Mouse (Mus musculus) MEL (cell line): ENCODE results near the gene Dbn1. TPM values are rescaled to one million over a fixed set of nuclear protein-coding genes. Genes with fewer than 3 reads are reported as not detected.

Experiments
- DNase-seq: peaks from one replicate; pipeline ENCODE4 v3.0.0; 2011; ENCODE audit warnings: low read depth, low spot score
- H3K27ac ChIP-seq: 2 replicates; pipeline ENCODE4 v1.5.1; 2012; ENCODE audit warnings: low read depth, mild to moderate bottlenecking, control low read depth, low read length, moderate library complexity; ENCODE audit not compliant: control insufficient read depth
- H3K27me3 ChIP-seq, 2 experiments: fragments of 150-350 bp in 1 of 2; sonication (generic) in 1 of 2; 2 replicates each; pipeline ENCODE4 v1.6.1; 2012; ENCODE audit warnings: low read length in 2 of 2, mild to moderate bottlenecking in 2 of 2, improper control_type of control experiment in 1 of 2, moderate library complexity in 1 of 2; ENCODE audit not compliant: insufficient read depth in 2 of 2, control insufficient read depth in 1 of 2
- H3K36me3 ChIP-seq, 2 experiments: 2 replicates each; pipeline ENCODE4 v1.6.1; 2012 to 2014; ENCODE audit warnings: low read length in 2 of 2, improper control_type of control experiment in 1 of 2, inconsistent platforms in 1 of 2, mild to moderate bottlenecking in 1 of 2; ENCODE audit not compliant: insufficient read depth in 2 of 2, control insufficient read depth in 1 of 2
- H3K4me1 ChIP-seq, 2 experiments: fragments of 150-350 bp in 1 of 2; sonication (generic) in 1 of 2; 2 replicates each; pipeline ENCODE4 v1.6.1; 2012; ENCODE audit warnings: low read length in 2 of 2, improper control_type of control experiment in 1 of 2, mild to moderate bottlenecking in 1 of 2; ENCODE audit not compliant: insufficient read depth in 2 of 2, control insufficient read depth in 1 of 2
- H3K4me3 ChIP-seq, 2 experiments: fragments of 150-350 bp in 1 of 2; sonication (generic) in 1 of 2; 2 replicates each; pipeline ENCODE4 v1.5.1; 2012; ENCODE audit warnings: low read depth in 2 of 2, low read length in 2 of 2, mild to moderate bottlenecking in 2 of 2, moderate library complexity in 2 of 2, control low read depth in 1 of 2, improper control_type of control experiment in 1 of 2; ENCODE audit not compliant: control insufficient read depth in 1 of 2, insufficient read depth in 1 of 2
- H3K79me2 ChIP-seq: 2 replicates; pipeline ENCODE4 v1.6.1; 2012; ENCODE audit warnings: mild to moderate bottlenecking, low read length, moderate library complexity; ENCODE audit not compliant: control insufficient read depth, poor library complexity, insufficient read depth
- H3K9ac ChIP-seq: 2 replicates; pipeline ENCODE4 v1.6.1; 2012; ENCODE audit warnings: low read depth, mild to moderate bottlenecking, control low read depth, low read length, moderate library complexity; ENCODE audit not compliant: control insufficient read depth, poor library complexity, severe bottlenecking
- H3K9me3 ChIP-seq: fragments of 150-350 bp; sonication (generic); replicated peaks from 2 replicates; pipeline ENCODE4 v1.6.1; 2012; ENCODE audit warnings: mild to moderate bottlenecking, low read length, improper control_type of control experiment, moderate library complexity; ENCODE audit not compliant: insufficient read depth
- CHD1 ChIP-seq: IDR thresholded peaks from 2 replicates; pipeline ENCODE4 v1.6.1; 2012; ENCODE audit warnings: low read depth, mild to moderate bottlenecking, inconsistent platforms, low read length, improper control_type of control experiment
- E2F4 ChIP-seq: IDR thresholded peaks from 2 replicates; pipeline ENCODE4 v1.6.1; 2011; ENCODE audit warnings: low read depth, low read length, improper control_type of control experiment, borderline replicate concordance
- ELF1 ChIP-seq: IDR thresholded peaks from 2 replicates; pipeline ENCODE4 v1.6.1; 2014; ENCODE audit warnings: low read depth, mild to moderate bottlenecking, inconsistent platforms, low read length, improper control_type of control experiment, moderate library complexity
- ETS1 ChIP-seq: IDR thresholded peaks from 2 replicates; pipeline ENCODE4 v1.6.1; 2012; ENCODE audit warnings: low read depth, mild to moderate bottlenecking, inconsistent platforms, low read length, improper control_type of control experiment, moderate library complexity
- GATA1 ChIP-seq: IDR thresholded peaks from 2 replicates; pipeline ENCODE4 v1.6.1; 2011; ENCODE audit warnings: low read depth, low read length, improper control_type of control experiment
- MAX ChIP-seq: IDR thresholded peaks from 2 replicates; pipeline ENCODE4 v1.6.1; 2011; ENCODE audit warnings: low read length, improper control_type of control experiment
- MAZ ChIP-seq: IDR thresholded peaks from 2 replicates; pipeline ENCODE4 v1.6.1; 2012; ENCODE audit warnings: low read depth, mild to moderate bottlenecking, inconsistent platforms, low read length, improper control_type of control experiment
- MEF2A ChIP-seq: IDR thresholded peaks from 2 replicates; pipeline ENCODE4 v1.6.1; 2014; ENCODE audit warnings: low read depth, mild to moderate bottlenecking, inconsistent platforms, low read length, improper control_type of control experiment; ENCODE audit not compliant: poor library complexity, insufficient replicate concordance, severe bottlenecking; ENCODE audit errors: extremely low read depth
- MXI1 ChIP-seq: IDR thresholded peaks from 2 replicates; pipeline ENCODE4 v1.6.1; 2011; ENCODE audit warnings: mild to moderate bottlenecking, low read depth, low read length, improper control_type of control experiment
- MYC ChIP-seq: IDR thresholded peaks from 2 replicates; pipeline ENCODE4 v1.6.1; 2011; ENCODE audit warnings: low read depth, mild to moderate bottlenecking, low read length, improper control_type of control experiment, moderate library complexity
- NELFE ChIP-seq: IDR thresholded peaks from 2 replicates; pipeline ENCODE4 v1.6.1; 2011; ENCODE audit warnings: low read depth, low read length, improper control_type of control experiment
- NRF1 ChIP-seq: IDR thresholded peaks from 2 replicates; pipeline ENCODE4 v1.6.1; 2014; ENCODE audit warnings: low read depth, mild to moderate bottlenecking, inconsistent platforms, low read length, improper control_type of control experiment, moderate library complexity; ENCODE audit not compliant: poor library complexity, insufficient read depth, severe bottlenecking
- POLR2AphosphoS2 ChIP-seq: IDR thresholded peaks from 2 replicates; pipeline ENCODE4 v1.6.1; 2011; ENCODE audit warnings: low read length, improper control_type of control experiment
- POLR2AphosphoS5 ChIP-seq: IDR thresholded peaks from 2 replicates; pipeline ENCODE4 v1.6.1; 2012; ENCODE audit warnings: low read depth, borderline replicate concordance, mild to moderate bottlenecking, inconsistent platforms, low read length, moderate library complexity, mixed read lengths
- SMC3 ChIP-seq: IDR thresholded peaks from 2 replicates; pipeline ENCODE4 v1.6.1; 2011; ENCODE audit warnings: low read depth, low read length, improper control_type of control experiment
- TAL1 ChIP-seq: IDR thresholded peaks from 2 replicates; pipeline ENCODE4 v1.6.1; 2012; ENCODE audit warnings: mild to moderate bottlenecking, inconsistent platforms, low read length, moderate library complexity, mixed read lengths
- TCF12 ChIP-seq: IDR thresholded peaks from 2 replicates; pipeline ENCODE4 v1.6.1; 2014; ENCODE audit warnings: low read depth, mild to moderate bottlenecking, inconsistent platforms, low read length, improper control_type of control experiment, moderate library complexity
- UBTF ChIP-seq: IDR thresholded peaks from 2 replicates; pipeline ENCODE4 v1.6.1; 2012; ENCODE audit warnings: low read depth, mild to moderate bottlenecking, inconsistent platforms, low read length, improper control_type of control experiment, moderate library complexity, borderline replicate concordance; ENCODE audit not compliant: insufficient read depth
- USF1 ChIP-seq: IDR thresholded peaks from 2 replicates; pipeline ENCODE4 v1.6.1; 2014; ENCODE audit warnings: low read depth, mild to moderate bottlenecking, inconsistent platforms, low read length, improper control_type of control experiment, moderate library complexity
- ZC3H11A ChIP-seq: IDR thresholded peaks from 2 replicates; pipeline ENCODE4 v1.6.1; 2012; ENCODE audit warnings: low read depth, mild to moderate bottlenecking, inconsistent platforms, low read length, improper control_type of control experiment
- ZKSCAN1 ChIP-seq: IDR thresholded peaks from 2 replicates; pipeline ENCODE4 v1.6.1; 2012; ENCODE audit warnings: low read depth, mild to moderate bottlenecking, inconsistent platforms, low read length, improper control_type of control experiment, moderate library complexity
- ZMIZ1 ChIP-seq: IDR thresholded peaks from 2 replicates; pipeline ENCODE4 v1.6.1; 2012; ENCODE audit warnings: low read depth, mild to moderate bottlenecking, inconsistent platforms, low read length, improper control_type of control experiment, moderate library complexity
- ZNF384 ChIP-seq: IDR thresholded peaks from 2 replicates; pipeline ENCODE4 v1.6.1; 2012; ENCODE audit warnings: low read depth, mild to moderate bottlenecking, inconsistent platforms, low read length, improper control_type of control experiment
- polyA plus RNA-seq, 2 experiments: library from polyadenylated mRNA; stranded (reverse) in 1 of 2; unstranded in 1 of 2; fragments of >175 nt in 1 of 2; fragments of >200 nt in 1 of 2; gene quantifications; 2 replicates each; pipeline versions ENCODE4 v1.2.1 to v1.2.4; 2012; ENCODE audit warnings: low replicate concordance in 2 of 2, low read depth in 1 of 2; ENCODE audit not compliant: insufficient read length in 2 of 2, insufficient read depth in 1 of 2, missing spikeins in 1 of 2
- total RNA-seq: library from RNA; depleted of rRNA; stranded (reverse); fragments of 300-350 nt; gene quantifications from 2 replicates; pipeline ENCODE4 v1.2.3, GENCODE M21; 2012

The Dbn1 gene
- total and polyA plus RNA-seq, 3 experiments = 0.04 to 0.53 TPM; not detected in 1

- peaks cover 21 to 24% of the 10 kb centered on the region in 2 experiments for H3K4me1 ChIP-seq
- peaks cover 0 to 22% of the 10 kb centered on the region in 2 experiments; a peak in 2 of 4 replicates for H3K36me3 ChIP-seq
- no peak overlapping the region for H3K27ac ChIP-seq
- no peak for TF ChIP-seq MEF2A
- no peak for TF ChIP-seq ZC3H11A
- TF ChIP-seq SMC3 = no peak
- no peak for TF ChIP-seq MAZ
- no peak for TF ChIP-seq ZKSCAN1
- TF ChIP-seq GATA1 = no peak
- no peak for TF ChIP-seq ZMIZ1
- no peak for TF ChIP-seq POLR2AphosphoS5
- TF ChIP-seq NRF1 = no peak
- no peak for TF ChIP-seq MXI1
- TF ChIP-seq TCF12 = no peak
- no peak for TF ChIP-seq E2F4
- no peak for TF ChIP-seq POLR2AphosphoS2
- no peak for TF ChIP-seq USF1
- TF ChIP-seq MAX = no peak
- TF ChIP-seq NELFE = no peak
- no peaks in the 10 kb centered on the region for H3K27me3 ChIP-seq
- H3K9me3 ChIP-seq = no peaks in the 10 kb centered on the region
- no peaks in the 10 kb centered on the region; the same call in 1 of the 2 replicates for H3K79me2 ChIP-seq
- H3K9ac ChIP-seq = no peak overlapping the region
- no peak for DNase-seq
- H3K4me3 ChIP-seq = no peak overlapping the region
Observed at GRCm38 (mm10) chr13:55506697-55507096, 18.8 kb upstream of the Dbn1 start.

GRCm38 (mm10) chr13:55505810-55506209 is 17.9 kb upstream of the Dbn1 start:
- Histone ChIP-seq H3K9ac (no peak overlapping the region), H3K27ac (no peak overlapping the region), H3K4me1 (peaks cover 12 to 16% of the 10 kb centered on the region in 2 experiments), H3K27me3 (no peaks in the 10 kb centered on the region), H3K9me3 (no peaks in the 10 kb centered on the region), H3K79me2 (no peaks in the 10 kb centered on the region), H3K36me3 (peaks cover 0 to 13% of the 10 kb centered on the region in 2 experiments; a peak in 2 of 4 replicates), H3K4me3 (no peak overlapping the region)
- DNase-seq = no peak
- TF ChIP-seq UBTF = no peak
- no peak for TF ChIP-seq SMC3
- no peak for TF ChIP-seq ETS1
- TF ChIP-seq ZC3H11A = no peak
- TF ChIP-seq USF1 = no peak
- no peak for TF ChIP-seq ZNF384
- TF ChIP-seq TAL1 = no peak
- TF ChIP-seq MYC = no peak
- TF ChIP-seq POLR2AphosphoS2 = no peak
- no peak for TF ChIP-seq CHD1
- no peak for TF ChIP-seq NELFE
- TF ChIP-seq ELF1 = no peak
- no peak for TF ChIP-seq GATA1
